Mouse (Mus musculus): ENCODE measurements around the gene Cdk5r2. TPM values are rescaled to one million over a fixed set of nuclear protein-coding genes. Genes with fewer than 3 reads are reported as not detected.

The Cdk5r2 gene
- polyA plus RNA-seq, 1 experiment from 2014 or later, result 9.0 TPM

DNA sequence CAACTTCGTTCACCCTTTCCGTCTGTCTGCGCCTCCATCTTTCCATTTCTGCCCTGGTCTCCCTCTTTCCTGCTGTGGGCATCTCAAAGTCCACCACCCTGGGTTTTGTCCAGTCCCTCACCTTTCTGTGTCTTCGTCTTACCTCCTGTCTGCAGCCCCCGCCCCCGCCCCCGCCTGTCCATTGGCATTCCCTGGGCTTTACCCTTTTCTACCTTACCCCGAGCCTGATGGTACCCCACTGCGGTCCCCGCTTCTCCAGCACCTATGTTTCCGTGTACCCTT, 1.6 kb downstream of the Cdk5r2 start:
- Histone ChIP-seq H3K9ac (peak overlapping the region; percentile 96), H3K4me2 (peak overlapping the region; percentile 85), H3K27me3 (peaks cover 19% of the 10 kb centered on the region), H3K27ac (replicated peaks) (peak overlapping the region; percentile 94; the same call in 1 of the 2 replicates), H3K36me3 (no peaks in the 10 kb centered on the region), H3K4me1 (replicated peaks) (peaks cover 66% of the 10 kb centered on the region), H3K9me3 (no peaks in the 10 kb centered on the region), H3K4me3 (peak overlapping the region; percentile 91)
- 2% methylated on average over 11 of the region's 11 CpGs for WGBS
- ATAC-seq (ENCODE audit: low read depth), result no peak

DNA sequence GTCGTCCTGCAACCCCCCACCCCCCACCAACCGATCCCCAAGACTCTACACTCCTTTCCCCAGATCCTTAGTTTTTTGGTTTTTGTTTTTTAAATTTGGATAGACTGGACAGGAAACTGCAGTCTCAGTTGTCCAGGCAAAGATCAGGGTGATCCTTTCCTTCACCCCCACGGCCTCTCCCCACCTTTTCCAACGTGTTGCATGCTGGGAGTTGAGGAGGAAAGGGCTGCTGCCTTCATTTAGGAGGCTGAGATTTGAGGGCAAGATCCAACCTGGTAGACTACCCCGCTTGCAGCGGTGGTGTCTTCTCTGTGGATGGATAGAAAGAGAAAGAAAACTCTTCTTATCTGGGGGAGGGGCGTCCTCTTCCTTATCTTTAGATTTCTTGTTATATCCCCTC, 2.1 kb downstream of the Cdk5r2 start:
- H3K4me1 ChIP-seq (replicated peaks), result peaks cover 62% of the 10 kb centered on the region
- 4% methylated on average over 7 of the region's 7 CpGs for WGBS
- H3K4me3 ChIP-seq, result peak overlapping the region; percentile 91
- peak overlapping the region; percentile 96 for H3K9ac ChIP-seq
- ATAC-seq (ENCODE audit: low read depth), result no peak
- H3K9me3 ChIP-seq, result no peaks in the 10 kb centered on the region
- H3K27me3 ChIP-seq, result peaks cover 19% of the 10 kb centered on the region
- peak overlapping the region; percentile 85 for H3K4me2 ChIP-seq
- no peak overlapping the region for H3K27ac ChIP-seq (replicated peaks)
- no peaks in the 10 kb centered on the region for H3K36me3 ChIP-seq

DNA sequence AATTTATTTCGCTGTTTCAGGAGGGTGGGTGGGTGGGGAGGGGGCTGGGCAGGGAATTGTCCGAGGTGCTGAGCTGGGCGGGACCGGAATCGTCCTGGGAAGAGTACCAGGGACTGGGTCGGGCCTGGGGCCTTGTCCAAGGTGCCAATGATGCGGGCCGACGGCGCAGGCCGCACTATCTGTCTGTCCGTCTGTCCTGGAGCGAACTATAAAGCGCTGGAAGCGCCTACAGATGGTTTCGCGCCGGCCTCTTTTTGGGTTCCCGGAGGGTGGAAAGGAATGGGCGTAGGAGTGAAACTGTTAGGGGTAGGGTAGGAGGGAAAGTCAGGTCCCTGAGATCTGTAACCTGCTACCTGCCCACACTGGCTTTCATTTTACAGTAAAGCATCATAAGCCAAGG, 2.5 kb downstream of the Cdk5r2 start:
- ATAC-seq (ENCODE audit: low read depth), result no peak
- WGBS, result 4% methylated on average over 20 of the region's 20 CpGs
- no peaks in the 10 kb centered on the region for H3K36me3 ChIP-seq
- H3K4me2 ChIP-seq, result peak overlapping the region; percentile 85
- peak overlapping the region; percentile 96 for H3K9ac ChIP-seq
- no peak overlapping the region; the same call in 1 of the 2 replicates for H3K27ac ChIP-seq (replicated peaks)
- H3K4me3 ChIP-seq, result peak overlapping the region; percentile 91
- H3K9me3 ChIP-seq, result no peaks in the 10 kb centered on the region
- H3K27me3 ChIP-seq, result peaks cover 18% of the 10 kb centered on the region
- H3K4me1 ChIP-seq (replicated peaks), result peaks cover 58% of the 10 kb centered on the region

DNA sequence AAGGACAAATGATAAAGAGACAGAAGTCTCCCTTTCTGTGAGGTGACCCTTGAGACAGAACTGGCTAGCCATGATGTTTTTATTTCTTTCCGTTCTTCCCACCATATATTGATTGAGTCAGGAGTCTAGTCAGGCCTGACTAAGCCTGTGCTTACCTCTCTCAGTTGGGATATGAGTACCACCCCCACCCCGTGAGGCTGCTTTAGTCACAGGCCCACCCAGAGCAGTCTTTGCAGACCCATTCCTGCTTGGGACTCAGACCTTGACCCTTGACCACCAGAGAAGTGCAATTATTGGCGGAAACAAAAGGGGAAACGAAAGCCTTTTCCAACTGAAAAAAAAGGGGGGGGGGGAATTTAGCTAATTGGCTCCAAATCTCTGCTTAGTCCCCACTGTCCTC, 2.9 kb downstream of the Cdk5r2 start:
- peak overlapping the region; percentile 85 for H3K4me2 ChIP-seq
- peak overlapping the region; percentile 91 for H3K4me3 ChIP-seq
- no peak for ATAC-seq (ENCODE audit: low read depth)
- H3K27me3 ChIP-seq, result peaks cover 14% of the 10 kb centered on the region
- 7% methylated on average over 4 of the region's 4 CpGs for WGBS
- H3K9me3 ChIP-seq, result no peaks in the 10 kb centered on the region
- no peaks in the 10 kb centered on the region for H3K36me3 ChIP-seq
- peaks cover 57% of the 10 kb centered on the region for H3K4me1 ChIP-seq (replicated peaks)
- peak overlapping the region; percentile 96 for H3K9ac ChIP-seq
- H3K27ac ChIP-seq (replicated peaks), result peak overlapping the region; percentile 78

DNA sequence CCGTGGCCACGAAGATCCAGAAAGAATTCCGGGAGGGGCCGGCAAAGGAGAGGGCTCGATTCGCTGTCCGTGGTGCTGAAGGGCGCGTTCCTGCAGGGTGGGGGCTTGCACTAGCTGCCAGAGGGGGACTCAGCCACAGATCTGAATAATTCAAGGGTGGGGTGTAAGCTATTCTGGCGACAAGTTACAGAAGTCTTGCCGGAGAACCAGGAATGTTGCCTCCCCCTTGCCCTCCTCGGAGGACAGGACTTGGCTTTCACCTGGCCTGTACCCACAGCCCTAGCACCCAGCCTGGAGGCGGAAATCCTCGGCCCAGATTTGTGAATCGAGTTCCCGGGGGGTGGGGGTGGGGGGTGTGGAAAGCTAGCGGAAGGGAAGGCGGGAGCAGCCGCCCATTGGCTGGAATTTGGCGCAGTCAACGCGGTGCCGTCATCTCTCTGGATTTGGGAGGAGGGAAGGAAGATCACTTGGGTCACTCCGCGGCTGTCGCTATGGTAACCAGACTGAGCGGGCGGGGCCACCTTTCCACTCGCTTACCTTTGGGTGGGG, 3.5 kb downstream of the Cdk5r2 start:
- ATAC-seq (ENCODE audit: low read depth), result peak; percentile 56
- peak overlapping the region; percentile 78 for H3K27ac ChIP-seq (replicated peaks)
- H3K36me3 ChIP-seq, result no peaks in the 10 kb centered on the region
- H3K4me3 ChIP-seq, result peak overlapping the region; percentile 91
- peak overlapping the region; percentile 96 for H3K9ac ChIP-seq
- H3K27me3 ChIP-seq, result peaks cover 8% of the 10 kb centered on the region; the same call in 1 of the 2 replicates
- WGBS, result under 1% methylated on average over 29 of the region's 29 CpGs
- H3K4me2 ChIP-seq, result peak overlapping the region; percentile 85
- H3K4me1 ChIP-seq (replicated peaks), result peaks cover 57% of the 10 kb centered on the region
- H3K9me3 ChIP-seq, result no peaks in the 10 kb centered on the region

DNA sequence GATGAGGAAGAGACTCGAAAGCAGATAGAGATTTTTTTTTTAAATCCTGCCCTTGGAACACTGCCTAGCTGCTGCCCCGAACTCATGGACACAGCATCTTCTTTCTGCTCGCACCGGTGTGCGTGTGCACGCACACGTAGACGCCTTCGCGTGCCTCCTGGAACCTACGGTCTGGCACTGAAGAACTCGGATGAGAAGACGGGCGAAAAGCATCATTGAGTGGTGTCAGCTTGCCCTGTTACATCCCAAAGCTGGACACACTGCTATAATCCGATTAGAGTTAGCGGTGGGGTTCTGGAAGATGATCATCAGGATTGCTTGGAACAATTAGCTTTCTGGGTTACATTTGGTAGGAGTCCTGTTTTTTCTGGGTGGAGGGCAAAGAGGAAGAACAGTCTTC, 4.1 kb downstream of the Cdk5r2 start:
- Histone ChIP-seq H3K27me3 (0 out of 2 replicates have a peak, but pooled peaks cover 8% of the 10 kb centered on the region), H3K4me2 (peak overlapping the region; percentile 85), H3K27ac (replicated peaks) (peak overlapping the region; percentile 39), H3K9ac (peak overlapping the region; percentile 96), H3K9me3 (no peaks in the 10 kb centered on the region), H3K36me3 (no peaks in the 10 kb centered on the region), H3K4me3 (peak overlapping the region; percentile 91), H3K4me1 (replicated peaks) (peaks cover 54% of the 10 kb centered on the region)
- no peak for ATAC-seq (ENCODE audit: low read depth)
- 9% methylated on average over 16 of the region's 16 CpGs for WGBS

DNA sequence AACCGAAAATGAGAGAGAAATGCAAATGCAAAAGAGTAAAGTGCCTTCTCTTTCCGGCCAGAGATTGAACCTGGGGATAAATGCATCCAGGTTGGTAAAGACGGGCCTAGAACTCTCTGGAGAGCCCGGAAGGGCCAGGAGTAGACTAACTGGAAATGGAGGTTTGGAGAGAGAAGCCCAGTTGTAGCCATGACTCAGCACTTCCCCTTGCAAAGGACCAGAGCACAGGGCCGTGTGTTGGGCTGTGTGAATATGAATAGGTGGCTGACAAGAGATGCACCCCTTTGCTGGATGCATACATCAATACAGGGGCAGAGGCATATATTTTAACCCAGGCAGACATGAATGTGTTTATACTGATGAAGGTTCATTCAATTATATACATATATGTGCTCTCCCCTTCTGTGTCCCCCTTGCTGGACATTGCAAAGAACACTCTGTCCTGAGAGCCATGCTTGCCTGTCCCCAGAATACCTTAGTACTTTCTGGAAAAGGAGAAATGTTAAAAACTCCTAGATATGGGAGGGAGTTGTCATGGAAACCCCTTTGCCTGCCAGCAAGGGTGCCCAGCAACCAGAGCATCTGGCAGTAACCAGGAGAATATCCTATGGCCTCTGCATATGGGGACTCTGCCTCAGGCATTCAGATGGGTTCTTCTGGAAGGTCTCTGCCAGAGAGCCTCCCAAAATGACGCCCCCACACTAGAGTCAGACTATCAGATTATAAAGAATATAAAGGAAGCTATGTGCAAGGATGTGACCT, 4.7 kb downstream of the Cdk5r2 start:
- Histone ChIP-seq H3K9ac (peak overlapping the region; percentile 96; the same call in 1 of the 2 replicates), H3K27me3 (0 out of 2 replicates have a peak, but pooled peaks cover 8% of the 10 kb centered on the region), H3K4me2 (peak overlapping the region; percentile 85), H3K36me3 (no peaks in the 10 kb centered on the region), H3K4me3 (peak overlapping the region; percentile 91), H3K9me3 (no peaks in the 10 kb centered on the region), H3K27ac (replicated peaks) (no peak overlapping the region), H3K4me1 (replicated peaks) (peaks cover 48% of the 10 kb centered on the region)
- no peak for ATAC-seq (ENCODE audit: low read depth)
- 36% methylated on average over 6 of the region's 6 CpGs for WGBS

DNA sequence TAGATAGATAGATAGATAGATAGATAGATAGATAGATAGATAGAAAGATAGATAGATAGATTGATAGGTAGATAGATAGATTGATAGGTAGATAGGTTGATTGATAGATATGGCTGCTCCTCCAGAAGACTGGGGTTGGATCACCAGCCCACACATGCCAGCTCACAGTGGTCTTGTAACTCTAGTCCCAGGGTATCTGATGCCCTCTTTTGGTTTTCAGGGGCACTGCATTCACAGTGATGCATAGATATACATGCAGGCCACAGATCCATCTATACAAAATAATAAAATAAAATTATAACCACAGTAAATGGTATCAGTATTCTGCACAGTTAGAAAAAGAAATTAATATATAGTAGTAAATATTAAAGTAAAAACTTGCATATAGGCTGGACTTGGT, 7.0 kb downstream of the Cdk5r2 start:
- peaks cover 33% of the 10 kb centered on the region for H3K4me1 ChIP-seq (replicated peaks)
- no peaks in the 10 kb centered on the region for H3K9me3 ChIP-seq
- H3K27ac ChIP-seq (replicated peaks), result no peak overlapping the region
- H3K4me3 ChIP-seq, result no peak overlapping the region
- no peak for ATAC-seq (ENCODE audit: low read depth)
- no peak overlapping the region for H3K9ac ChIP-seq
- 0 out of 2 replicates have a peak, but pooled peaks cover 5% of the 10 kb centered on the region for H3K27me3 ChIP-seq
- no peaks in the 10 kb centered on the region for H3K36me3 ChIP-seq
- H3K4me2 ChIP-seq, result no peak overlapping the region

DNA sequence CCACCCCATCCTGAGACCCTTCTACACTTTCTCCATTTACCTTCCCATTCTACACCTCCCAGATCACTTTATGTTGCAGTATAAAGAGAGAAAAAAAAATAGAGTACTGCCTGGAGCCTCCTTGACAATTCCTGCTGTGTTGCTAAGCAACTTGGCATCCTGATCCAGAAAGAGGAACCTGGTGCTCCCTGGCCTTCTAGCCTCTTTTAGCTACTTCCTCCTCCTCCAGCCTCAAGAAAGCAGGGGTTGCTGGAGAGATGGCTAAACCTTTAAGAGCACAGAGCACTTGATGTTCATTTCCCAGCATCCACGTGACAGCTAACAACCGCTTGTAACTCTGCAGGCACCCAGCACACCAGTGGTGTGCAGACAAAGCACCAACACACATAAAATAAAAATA, 17.5 kb downstream of the Cdk5r2 start:
- WGBS, result 69% methylated on average over 2 of the region's 2 CpGs
- Histone ChIP-seq H3K4me1 (replicated peaks) (no peaks in the 10 kb centered on the region), H3K4me2 (no peak overlapping the region), H3K27me3 (peaks cover 30% of the 10 kb centered on the region), H3K27ac (replicated peaks) (no peak overlapping the region), H3K36me3 (no peaks in the 10 kb centered on the region), H3K4me3 (no peak overlapping the region), H3K9ac (0 out of 2 replicates have a peak overlapping the region, but pooled peaks have one; percentile 17), H3K9me3 (no peaks in the 10 kb centered on the region)
- ATAC-seq (ENCODE audit: low read depth), result no peak

DNA sequence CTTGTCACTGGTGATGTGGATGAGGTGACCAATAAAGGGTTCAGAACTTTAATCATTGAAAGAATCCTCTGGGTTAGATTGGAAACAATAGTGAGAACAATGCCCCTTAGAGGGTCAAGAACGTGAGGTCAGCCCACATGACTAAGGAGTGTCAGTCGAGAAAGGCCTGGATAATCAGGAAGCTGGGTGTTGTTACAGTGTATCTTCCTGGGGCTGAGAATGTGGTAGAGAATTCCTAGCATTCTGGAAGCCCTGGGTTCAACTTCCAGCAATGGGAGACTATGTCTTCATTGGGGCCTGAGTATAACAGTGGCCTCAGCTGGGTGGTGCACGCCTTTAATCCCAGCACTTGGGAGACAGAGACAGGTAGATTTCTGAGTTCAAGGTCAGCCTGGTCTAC, 22.5 kb downstream of the Cdk5r2 start:
- Histone ChIP-seq H3K4me1 (replicated peaks) (peaks cover 12% of the 10 kb centered on the region), H3K27ac (replicated peaks) (no peak overlapping the region), H3K4me3 (no peak overlapping the region), H3K9me3 (no peaks in the 10 kb centered on the region), H3K9ac (no peak overlapping the region), H3K27me3 (peaks cover 68% of the 10 kb centered on the region), H3K36me3 (no peaks in the 10 kb centered on the region), H3K4me2 (no peak overlapping the region)
- WGBS, result 53% methylated on average over 3 of the region's 3 CpGs
- ATAC-seq (ENCODE audit: low read depth), result no peak

DNA sequence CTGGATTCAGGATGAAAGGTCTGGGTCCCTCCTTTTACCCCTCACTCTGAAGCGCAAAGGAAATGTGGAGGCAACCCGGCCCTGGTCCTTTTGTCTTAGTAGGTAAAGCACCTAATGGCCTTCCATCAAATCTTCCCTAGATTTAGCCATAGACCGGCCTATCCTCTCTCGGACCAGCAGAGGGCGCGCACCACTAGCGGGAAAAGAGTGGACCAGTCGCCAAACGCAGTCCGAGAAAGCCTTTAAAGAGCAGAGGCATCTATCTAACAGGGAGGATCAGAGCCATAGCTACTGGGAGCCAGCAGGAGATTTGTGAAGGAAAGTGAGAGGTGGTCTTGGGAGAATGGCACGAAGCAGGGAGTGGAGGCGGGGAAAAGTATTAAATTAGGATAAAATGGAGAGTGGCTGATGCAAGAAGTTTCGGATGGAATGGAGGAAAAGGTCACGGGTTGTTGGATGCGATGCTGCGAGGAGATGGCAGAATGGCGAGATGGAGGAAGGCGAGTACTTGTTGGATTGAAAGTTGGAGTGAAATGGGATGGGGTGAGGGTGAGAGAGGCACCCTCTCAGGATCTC, 26.1 kb downstream of the Cdk5r2 start:
- ATAC-seq (ENCODE audit: low read depth), result peak; percentile 49; the same call in 1 of the 2 replicates
- Histone ChIP-seq H3K4me2 (peak overlapping the region; percentile 33; the same call in 1 of the 2 replicates), H3K9me3 (no peaks in the 10 kb centered on the region), H3K27ac (replicated peaks) (no peak overlapping the region), H3K27me3 (peaks cover 90% of the 10 kb centered on the region), H3K36me3 (no peaks in the 10 kb centered on the region), H3K4me3 (no peak overlapping the region), H3K4me1 (replicated peaks) (peaks cover 34% of the 10 kb centered on the region), H3K9ac (no peak overlapping the region)
- 1% methylated on average over 18 of the region's 18 CpGs for WGBS

DNA sequence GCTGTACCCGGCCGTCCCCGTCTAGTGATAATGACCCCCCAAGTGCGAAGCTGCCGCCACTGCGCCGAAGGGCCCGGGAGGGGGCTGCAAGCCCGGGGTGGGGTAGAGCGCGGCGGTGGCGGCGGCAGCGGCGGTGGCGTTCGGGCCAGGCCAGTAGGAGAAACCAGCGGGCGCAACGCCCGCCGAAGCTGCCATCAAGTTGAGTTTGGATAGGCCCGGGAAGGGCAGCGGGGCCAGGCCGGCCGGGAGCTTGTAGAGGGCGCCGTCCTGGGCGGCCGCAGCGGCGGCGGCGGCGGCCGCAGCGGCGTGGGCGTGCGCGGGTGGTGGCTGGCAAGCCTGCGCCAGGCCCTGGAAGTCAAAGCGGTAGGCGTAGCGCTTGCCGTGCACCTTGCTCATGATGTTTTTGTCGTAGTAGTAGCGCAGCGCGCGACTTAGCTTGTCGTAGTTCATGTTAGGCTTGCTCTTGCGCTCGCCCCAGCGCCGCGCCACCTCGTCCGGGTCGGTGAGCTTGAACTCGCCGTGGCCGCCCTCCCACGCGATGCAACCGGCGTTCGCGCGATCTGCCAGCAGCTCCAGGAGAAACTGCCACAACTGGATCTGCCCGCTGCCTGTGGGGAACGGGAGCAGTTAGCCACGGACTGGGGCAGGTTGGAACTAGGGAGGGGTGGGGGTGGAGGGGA, 27.5 kb downstream of the Cdk5r2 start:
- Histone ChIP-seq H3K27ac (replicated peaks) (no peak overlapping the region), H3K4me3 (peak overlapping the region; percentile 38), H3K9me3 (no peaks in the 10 kb centered on the region), H3K4me2 (peak overlapping the region; percentile 67), H3K36me3 (no peaks in the 10 kb centered on the region), H3K9ac (peak overlapping the region; percentile 49), H3K27me3 (peaks cover 94% of the 10 kb centered on the region), H3K4me1 (replicated peaks) (peaks cover 34% of the 10 kb centered on the region)
- ATAC-seq (ENCODE audit: low read depth), result no peak
- under 1% methylated on average over 74 of the region's 74 CpGs for WGBS

Measured in neural tube, embryonic 13.5 days (tissue).